8 mouse cellular contexts compared by ENCODE assay signal in the genomic region with DNA sequence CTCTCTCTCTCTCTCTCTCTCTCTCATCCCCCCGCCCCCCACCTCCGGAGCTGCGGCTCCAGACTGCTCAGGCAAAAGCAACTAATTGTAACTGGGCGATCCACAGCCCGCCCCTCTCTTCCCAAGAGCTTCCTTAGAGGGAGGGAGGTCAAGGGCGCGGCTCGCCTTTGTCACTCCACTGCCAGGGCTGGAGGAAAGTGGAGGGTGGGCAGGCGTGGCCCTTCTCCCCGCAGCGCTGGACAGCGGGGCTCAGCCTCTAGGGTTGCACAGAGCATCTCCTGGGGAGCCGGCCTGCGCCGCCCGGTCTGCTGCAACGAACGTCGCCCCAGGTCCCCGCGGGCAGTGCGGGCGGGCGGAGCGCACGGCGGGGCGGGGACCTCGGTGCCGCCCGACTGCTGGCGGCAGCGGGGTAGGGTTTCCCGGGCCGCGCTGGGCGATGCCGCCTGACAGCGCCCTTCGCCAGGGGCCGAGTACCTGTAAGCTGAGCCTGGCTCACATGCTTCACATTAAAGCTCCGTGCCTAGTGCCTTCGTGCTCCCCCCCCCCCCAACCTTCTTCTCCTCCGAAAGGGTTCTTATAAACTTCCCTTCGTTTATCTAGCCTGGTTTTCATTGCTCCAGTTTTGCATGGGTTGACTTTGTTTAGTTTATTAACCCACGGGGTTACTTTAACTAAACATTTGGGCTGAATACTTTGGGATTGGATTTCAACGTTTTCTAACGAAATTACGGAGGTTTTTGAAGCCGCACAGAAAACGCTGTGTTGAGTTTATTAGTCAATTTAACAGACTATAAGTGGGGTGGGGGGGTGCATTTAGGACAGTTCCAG. TPM values are rescaled to one million over a fixed set of nuclear protein-coding genes. Genes with fewer than 3 reads are reported as not detected.
DNase-seq lines count a peak whose midpoint lies in the region; ATAC-seq and TF ChIP-seq lines count a peak whose summit lies in the region.

No protein-coding gene starts in this region.

- peak overlapping the region; percentile 65 for H3K4me3 ChIP-seq in ES-Bruce4 (ENCODE audit: low read depth, low read length)
- peak overlapping the region; percentile 3; the same call in 1 of the 2 replicates for H3K4me3 ChIP-seq in forebrain, postnatal 0 days (ENCODE audit: low read depth, low read length)

- H3K9ac ChIP-seq in ES-Bruce4 (ENCODE audit: low read depth, poor library complexity, severe bottlenecking), result no peak overlapping the region
- no peak overlapping the region for H3K9ac ChIP-seq in forebrain, postnatal 0 days

- H3K27me3 ChIP-seq in ES-Bruce4 (ENCODE audit: control insufficient read depth, insufficient read depth, low read length, poor library complexity, severe bottlenecking), result peaks cover 37% of the 10 kb centered on the region
- H3K27me3 ChIP-seq in forebrain, postnatal 0 days (ENCODE audit: insufficient read depth, low read length), result peaks cover 73% of the 10 kb centered on the region

- no peak for TF ChIP-seq EP300 in ES-Bruce4 (IDR thresholded peaks at IDR 0.05; ENCODE audit: insufficient read depth, low read depth, low read length)

- intact Hi-C loops in left cerebral cortex, postnatal 36 days (cut with DNase I), result loop anchor here (2.0 to 5.0 kb wide), 2 partner anchors 82 to 146 kb away; no protein-coding TSS in a partner anchor

- no peaks in the 10 kb centered on the region for H3K4me1 ChIP-seq in ES-Bruce4 (ENCODE audit: control insufficient read depth, insufficient read depth, low read length)
- no peaks in the 10 kb centered on the region for H3K4me1 ChIP-seq in forebrain, postnatal 0 days (ENCODE audit: insufficient read depth)

- no peaks in the 10 kb centered on the region; the same call in 1 of the 2 replicates for H3K9me3 ChIP-seq in ES-Bruce4 (replicated peaks; ENCODE audit: control insufficient read depth, insufficient read depth, low read length, poor library complexity, severe bottlenecking)
- no peaks in the 10 kb centered on the region for H3K9me3 ChIP-seq in forebrain, postnatal 0 days (ENCODE audit: low read length)

- TF ChIP-seq POLR2A in ES-Bruce4 (IDR thresholded peaks at IDR 0.05; ENCODE audit: insufficient read depth, low read length), result no peak

- TF ChIP-seq CTCF in ES-Bruce4 (IDR thresholded peaks at IDR 0.05; ENCODE audit: low read depth, low read length), result no peak
- TF ChIP-seq CTCF in forebrain, postnatal 0 days (IDR thresholded peaks at IDR 0.05; ENCODE audit: low read depth), result no peak

- peak; percentile 87 for DNase-seq in R1 (ENCODE audit: low read depth, low spot score)
- DNase-seq in forebrain, postnatal 0 days, result peak; percentile 65
- peak; percentile 22 for DNase-seq in kidney, postnatal 14 days
- peak; percentile 82 for DNase-seq in neural tube, embryonic 10.5 days (ENCODE audit: extremely low spot score, low spot score)
- DNase-seq in right cerebral cortex, postnatal 36 days (ENCODE audit: low spot score in 2 of 2), result no peak
- no peak for DNase-seq in left cerebral cortex, postnatal 36 days (ENCODE audit: low spot score in 2 of 2)

- peak; percentile 40; the same call in 1 of the 2 replicates for ATAC-seq in forebrain, postnatal 0 days
- ATAC-seq in erythroid progenitor cell, adult 5-6 weeks (replicated peaks; ENCODE audit: low FRiP score, poor library complexity, severe bottlenecking), result no peak

- H3K4me2 ChIP-seq in forebrain, postnatal 0 days (ENCODE audit: low read depth), result peak overlapping the region; percentile 31

- under 1% methylated on average over 50 of the region's 51 CpGs for WGBS in forebrain, postnatal 0 days

- no peak overlapping the region for H3K27ac ChIP-seq in ES-Bruce4 (ENCODE audit: insufficient read depth, low read length)
- H3K27ac ChIP-seq in forebrain, postnatal 0 days (ENCODE audit: low read depth, low read length), result no peak overlapping the region

- no peaks in the 10 kb centered on the region for H3K36me3 ChIP-seq in ES-Bruce4 (ENCODE audit: control insufficient read depth, insufficient read depth, low read length, poor library complexity, severe bottlenecking)
- H3K36me3 ChIP-seq in forebrain, postnatal 0 days (ENCODE audit: insufficient read depth), result no peaks in the 10 kb centered on the region

RNA-seq across cellular contexts. Expression of gene Gm10320, which starts 13.1 kb away (rescaled TPM):
- polyA plus RNA-seq in ES-Bruce4 (2011; ENCODE audit: insufficient read depth, insufficient read length, low read depth, missing spikeins), result 3.4 and 7.8 TPM in 2 replicates
- 0.69 TPM in 1 of 2 replicates, not detected in the other for total RNA-seq in forebrain, postnatal 0 days (2014; rRNA removed)
- 0.74 and 1.6 TPM in 2 replicates for polyA plus RNA-seq in forebrain, postnatal 0 days (2015; fragmentation: Nextera tagmentation; extraction: Ambion mirVana)
- not detected for total RNA-seq in left cerebral cortex, postnatal 36 days (2021)
- total RNA-seq in erythroid progenitor cell, adult 5-6 weeks (2015; ENCODE audit: low replicate concordance), result not detected in 2 replicates
- total RNA-seq in erythroid progenitor cell, adult 5-6 weeks (2017; ENCODE audit: low replicate concordance), result 0.45 TPM in 1 of 2 replicates, not detected in the other

Comparison
In these comparisons a context has a peak if more than half of its experiments do, and no peak if none do; other contexts are left out.
1. DNase-seq: peak in R1 (single experiment), forebrain, postnatal 0 days (single experiment), kidney, postnatal 14 days (single experiment) and neural tube, embryonic 10.5 days (single experiment); none in right cerebral cortex, postnatal 36 days (0 of 2) and left cerebral cortex, postnatal 36 days (0 of 2).